Mouse (Mus musculus) forebrain, embryonic 12.5 days (tissue): ENCODE measurements around the gene Hps5. TPM values are rescaled to one million over a fixed set of nuclear protein-coding genes. Genes with fewer than 3 reads are reported as not detected.

Source experiments
- ATAC-seq: fragments of 200-750 bp; cut with Nextera tagmentation; 2 replicates; pipeline ENCODE4 v1.8.0; 2017; ENCODE audit warnings: moderate TSS enrichment; ENCODE audit not compliant: low FRiP score
- H3K27ac ChIP-seq: fragments of 300-500 bp; sonication (generic); 2 replicates; pipeline ENCODE4 v1.5.1; 2016; ENCODE audit warnings: mild to moderate bottlenecking
- H3K27me3 ChIP-seq: fragments of 300-500 bp; sonication (generic); 2 replicates; pipeline ENCODE4 v1.6.1; 2016; ENCODE audit warnings: mild to moderate bottlenecking
- H3K36me3 ChIP-seq: fragments of 300-500 bp; sonication (generic); replicated peaks from 2 replicates; pipeline ENCODE4 v1.6.1; 2016; ENCODE audit warnings: mild to moderate bottlenecking
- H3K4me1 ChIP-seq: fragments of 300-500 bp; sonication (generic); 2 replicates; pipeline ENCODE4 v1.6.1; 2016
- H3K4me2 ChIP-seq: fragments of 300-500 bp; sonication (generic); 2 replicates; pipeline ENCODE4 v1.6.1; 2016; ENCODE audit warnings: mild to moderate bottlenecking, moderate library complexity
- H3K4me3 ChIP-seq: fragments of 300-500 bp; sonication (generic); replicated peaks from 2 replicates; pipeline ENCODE4 v1.5.1; 2016; ENCODE audit warnings: mild to moderate bottlenecking
- H3K9ac ChIP-seq: fragments of 300-500 bp; sonication (generic); 2 replicates; pipeline ENCODE4 v1.6.1; 2016; ENCODE audit warnings: mild to moderate bottlenecking
- H3K9me3 ChIP-seq: fragments of 300-500 bp; sonication (generic); 2 replicates; pipeline ENCODE4 v1.6.1; 2016
- WGBS: fragments of 180-500 bp; shearing (Covaris S2); methylation state at CpG from one replicate; pipeline ENCODE4 v1.1.7; 2016; 5-methylcytosine and 5-hydroxymethylcytosine counted together
- polyA plus RNA-seq: library from polyadenylated mRNA; unstranded; fragments of >200 nt; fragmentation: Nextera tagmentation; extraction: Ambion mirVana; gene quantifications from 2 replicates; pipeline ENCODE4 v1.2.1, GENCODE M21; 2016

Hps5 gene
- 23.9 and 25.3 TPM in 2 replicates for polyA plus RNA-seq

DNA sequence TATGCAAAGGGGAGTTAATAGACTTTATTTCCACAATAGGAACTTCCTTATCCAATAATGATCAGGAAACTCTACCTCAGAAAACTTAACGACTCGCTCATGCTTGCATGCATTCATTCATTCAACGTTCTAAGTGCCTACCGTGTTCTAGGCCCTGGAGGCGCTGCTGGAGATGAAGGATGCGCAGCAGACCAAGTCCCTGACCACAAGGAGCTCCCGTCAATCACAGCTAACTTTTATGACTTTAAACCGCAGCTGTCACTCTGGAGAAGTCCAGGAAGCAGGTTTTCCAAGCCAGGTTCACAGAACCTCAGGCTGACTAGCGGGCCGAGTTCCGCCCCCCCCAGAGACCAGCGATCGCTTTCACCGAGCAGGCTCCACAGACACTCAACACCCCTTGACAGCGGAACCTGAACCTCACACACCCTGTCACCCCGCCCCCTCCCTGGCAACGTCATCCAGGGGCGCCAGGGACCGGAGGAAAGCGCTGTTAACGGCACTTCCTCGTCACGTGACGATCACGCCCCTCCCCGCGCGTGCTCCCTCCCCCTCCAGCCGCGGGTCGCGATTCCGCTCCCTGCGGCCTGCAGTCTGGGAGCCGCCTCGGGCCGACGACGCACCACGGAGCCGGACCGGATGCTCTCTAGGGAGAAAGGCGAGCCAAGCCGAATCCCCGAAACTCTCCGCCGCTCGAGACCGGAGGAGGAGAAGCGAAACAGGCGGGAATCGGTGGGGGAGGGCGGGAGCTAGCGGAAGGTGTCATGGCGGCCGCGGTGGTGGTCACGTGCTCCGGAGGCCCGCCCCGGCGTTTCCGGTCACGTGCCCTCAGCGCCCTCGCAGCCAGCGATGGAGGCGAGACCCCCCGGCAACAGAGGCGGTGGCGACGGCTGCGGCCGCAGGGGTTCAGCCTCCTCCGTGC, at the start of gene Hps5, which contains the start of gene Gtf2h1:
Hps5 (minus strand) TSS at position 778 of the 919 bp plus-strand sequence.
Gtf2h1 (plus strand) TSS at position 817 of the 919 bp plus-strand sequence.
- peak within 1 kb of the TSS; percentile 95 for H3K9ac ChIP-seq
- H3K36me3 ChIP-seq, result peaks cover 10% of the 10 kb centered on the region; the same call in 1 of the 2 replicates
- no peaks in the 10 kb centered on the region for H3K27me3 ChIP-seq
- H3K27ac ChIP-seq, result peak within 1 kb of the TSS; percentile 79
- ATAC-seq, result peak; percentile 98
- peak within 1 kb of the TSS; percentile 97 for H3K4me3 ChIP-seq
- H3K4me1 ChIP-seq, result peaks cover 28% of the 10 kb centered on the region
- H3K9me3 ChIP-seq, result no peaks in the 10 kb centered on the region
- peak within 1 kb of the TSS; percentile 92 for H3K4me2 ChIP-seq
- WGBS, result 1% methylated on average over 75 of the region's 75 CpGs

DNA sequence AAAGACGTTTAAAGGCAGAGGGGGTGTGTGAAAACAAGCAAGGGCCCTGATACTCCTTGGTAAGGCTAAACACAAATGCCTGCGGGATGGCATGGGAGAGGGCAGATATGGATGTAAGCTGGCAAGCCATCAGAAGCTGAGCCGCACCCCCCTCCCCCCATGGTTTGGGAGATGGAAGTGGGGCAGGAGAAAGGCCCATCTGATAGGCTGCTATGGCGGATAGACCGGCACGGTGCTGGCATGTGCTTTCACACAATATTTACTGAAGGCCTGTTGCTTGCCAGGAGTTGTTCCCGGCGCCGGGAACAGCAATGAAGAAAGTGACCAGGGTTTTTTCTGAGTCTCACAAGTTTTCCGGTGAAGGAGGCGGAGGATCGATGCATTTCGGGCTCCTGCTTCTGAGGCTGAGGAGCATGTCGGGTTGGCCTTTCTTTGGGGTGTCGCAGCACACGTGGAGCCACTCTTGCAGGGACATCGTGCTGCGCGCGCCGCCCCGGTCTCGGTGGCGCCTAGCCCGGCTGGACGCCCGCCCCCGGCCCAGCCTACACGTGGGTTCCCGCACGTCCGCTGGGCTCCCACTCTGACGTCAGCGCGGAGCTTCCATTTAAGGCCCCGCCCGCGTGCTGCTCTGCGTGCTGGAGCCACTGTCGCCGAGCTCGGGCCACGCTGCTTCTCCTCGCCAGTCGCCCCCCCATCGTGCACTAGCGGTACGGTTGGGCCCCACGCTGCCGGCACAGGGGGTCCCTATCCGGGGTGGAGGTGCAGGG, 49.5 kb upstream of the Hps5 start:
- Histone ChIP-seq H3K27me3 (peaks cover 13% of the 10 kb centered on the region), H3K4me2 (peak overlapping the region; percentile 90), H3K27ac (peak overlapping the region; percentile 89), H3K4me3 (peak overlapping the region; percentile 79), H3K36me3 (peaks cover 20% of the 10 kb centered on the region), H3K9me3 (no peaks in the 10 kb centered on the region), H3K9ac (peak overlapping the region; percentile 92), H3K4me1 (peaks cover 18% of the 10 kb centered on the region)
- ATAC-seq, result peak; percentile 93
- under 1% methylated on average over 51 of the region's 51 CpGs for WGBS

DNA sequence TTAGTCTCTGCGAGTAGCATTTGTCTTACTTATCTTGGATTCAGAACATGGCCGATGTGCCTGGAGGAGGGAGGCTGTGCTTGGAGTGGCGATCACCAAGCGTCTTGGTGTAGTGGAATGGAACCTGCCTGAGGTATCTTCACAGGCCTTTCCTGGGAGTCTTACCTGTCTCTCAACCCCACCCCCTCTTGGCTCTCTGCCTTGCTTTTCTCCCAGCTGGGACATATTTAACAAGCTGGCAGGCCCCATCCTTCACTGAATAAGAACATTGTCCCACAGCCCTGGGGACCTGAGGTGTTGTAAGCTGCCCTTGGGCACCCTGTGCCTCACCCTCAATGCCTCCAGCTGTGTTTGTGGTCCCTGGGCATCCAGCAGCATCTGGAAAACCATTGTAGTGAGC, 47.7 kb upstream of the Hps5 start:
- H3K4me1 ChIP-seq, result peaks cover 27% of the 10 kb centered on the region

DNA sequence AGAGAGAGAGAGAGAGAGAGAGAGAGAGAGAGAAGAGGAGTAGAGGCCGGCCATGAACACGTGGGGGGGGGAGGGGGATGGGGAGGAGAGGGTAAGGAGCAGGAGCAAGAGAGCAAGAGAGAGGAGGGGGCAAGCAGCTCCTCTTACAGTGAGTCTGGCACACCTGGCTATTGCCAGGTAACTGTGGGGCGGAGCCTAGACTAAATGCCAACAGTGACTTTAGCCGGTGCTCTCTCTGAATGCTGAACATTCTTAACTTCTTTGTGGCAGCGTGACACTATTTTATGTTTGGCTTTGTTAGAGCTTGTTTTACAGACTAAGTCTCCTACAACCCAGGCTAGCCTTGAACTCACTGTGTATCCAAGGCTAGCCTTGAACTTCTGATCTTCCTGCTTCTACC, 46.4 kb upstream of the Hps5 start:
- 33% methylated on average over 5 of the region's 5 CpGs for WGBS
- ATAC-seq, result no peak
- H3K4me1 ChIP-seq, result peaks cover 32% of the 10 kb centered on the region
- no peak overlapping the region for H3K4me2 ChIP-seq
- H3K27me3 ChIP-seq, result peaks cover 16% of the 10 kb centered on the region
- no peak overlapping the region for H3K4me3 ChIP-seq
- H3K27ac ChIP-seq, result no peak overlapping the region
- no peaks in the 10 kb centered on the region for H3K9me3 ChIP-seq
- H3K36me3 ChIP-seq, result no peaks in the 10 kb centered on the region
- H3K9ac ChIP-seq, result no peak overlapping the region

More for the DNA sequence above, 47.7 kb upstream of the Hps5 start:
- peaks cover 3% of the 10 kb centered on the region for H3K36me3 ChIP-seq
- H3K9ac ChIP-seq, result no peak overlapping the region
- ATAC-seq, result no peak
- no peaks in the 10 kb centered on the region for H3K9me3 ChIP-seq
- no peak overlapping the region for H3K4me2 ChIP-seq
- H3K27ac ChIP-seq, result no peak overlapping the region
- H3K4me3 ChIP-seq, result no peak overlapping the region
- peaks cover 16% of the 10 kb centered on the region for H3K27me3 ChIP-seq
- WGBS, result 84% methylated on average over 4 of the region's 4 CpGs

DNA sequence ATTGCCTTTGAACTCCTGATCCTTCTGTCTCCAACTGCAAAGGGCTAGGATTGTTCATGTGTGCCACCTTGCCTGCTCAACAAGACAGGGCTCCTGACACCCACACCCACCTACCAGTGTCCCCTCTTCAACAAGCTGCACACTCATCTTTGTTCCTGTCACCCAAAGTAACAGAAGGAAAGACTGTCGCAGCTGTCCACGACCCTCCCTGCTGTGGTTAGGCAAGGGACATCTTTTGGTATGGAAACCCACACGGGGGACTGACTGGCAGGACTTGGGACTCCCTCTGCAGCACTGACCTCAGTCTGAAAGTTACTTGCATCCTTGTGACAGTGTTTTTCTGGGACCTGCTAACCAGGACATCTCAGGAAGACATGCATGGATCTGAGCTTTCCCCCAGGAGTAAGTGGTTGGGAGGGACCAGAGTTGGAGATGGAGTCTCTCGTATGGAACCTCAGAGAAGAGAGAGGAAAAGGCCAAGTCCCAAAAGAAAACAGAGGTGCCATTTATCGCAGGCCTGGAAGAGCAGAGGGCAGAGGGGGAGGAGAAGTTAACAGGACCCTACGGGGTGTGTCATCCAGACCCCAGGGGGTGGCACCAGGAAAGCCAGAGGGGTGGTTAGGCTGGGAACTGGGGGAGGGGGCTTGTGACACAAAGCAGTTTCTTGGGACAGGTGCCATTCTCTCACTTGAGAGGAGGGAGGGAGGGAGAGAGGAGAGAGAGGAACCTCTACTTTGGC, 45.1 kb upstream of the Hps5 start, which contains the start of gene Ldha:
Ldha (plus strand) TSS at position 689 of the 739 bp plus-strand sequence.
- 31% methylated on average over 6 of the region's 6 CpGs for WGBS
- no peak within 1 kb of the TSS for H3K27ac ChIP-seq
- H3K4me1 ChIP-seq, result peaks cover 25% of the 10 kb centered on the region

DNA sequence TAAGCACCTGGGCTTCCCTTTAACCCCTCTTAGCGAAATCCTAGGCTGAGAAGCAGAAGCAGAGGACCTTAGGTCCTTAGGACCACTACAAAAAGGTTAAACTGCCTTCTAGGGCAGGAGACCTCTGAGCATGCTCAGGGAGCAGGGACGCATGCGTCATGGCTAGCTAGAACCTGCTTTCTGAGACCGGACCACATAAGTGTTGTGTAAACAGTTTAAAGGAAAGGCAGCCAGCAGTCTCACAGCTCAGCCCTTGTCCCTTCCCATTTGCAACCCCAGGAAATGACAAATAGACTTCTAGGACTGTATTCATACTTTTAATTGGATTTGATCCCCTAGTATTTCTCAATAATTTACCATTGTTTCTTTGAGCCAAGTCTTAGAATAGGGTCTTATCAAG, 44.5 kb upstream of the Hps5 start:
- no peak for ATAC-seq
- H3K27me3 ChIP-seq, result peaks cover 16% of the 10 kb centered on the region

More for the DNA sequence above, 45.1 kb upstream of the Hps5 start, which contains the start of gene Ldha:
- Histone ChIP-seq H3K4me2 (no peak within 1 kb of the TSS), H3K27me3 (peaks cover 16% of the 10 kb centered on the region), H3K4me3 (no peak within 1 kb of the TSS), H3K9ac (no peak within 1 kb of the TSS), H3K36me3 (no peaks in the 10 kb centered on the region), H3K9me3 (no peaks in the 10 kb centered on the region)
- no peak for ATAC-seq

DNA sequence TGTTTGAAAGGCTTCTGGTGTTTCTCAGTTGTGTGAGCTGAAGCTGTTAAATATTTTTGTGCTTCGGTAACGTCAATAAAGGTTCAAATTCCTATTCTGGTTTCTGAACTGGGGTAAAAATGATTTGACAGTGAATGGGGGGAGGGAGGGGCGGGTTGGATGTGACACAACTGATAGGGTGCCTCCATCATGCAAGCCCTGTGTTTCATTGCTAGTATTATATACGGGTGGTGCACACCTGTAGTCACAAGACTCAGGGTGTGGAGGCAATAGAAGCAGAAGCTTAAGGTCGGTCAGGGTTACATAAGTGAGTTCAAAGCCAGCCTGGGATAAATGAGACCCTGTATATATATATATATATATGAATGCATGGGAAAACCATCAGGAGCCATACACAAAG, 44.0 kb upstream of the Hps5 start:
- ATAC-seq, result no peak
- no peak overlapping the region for H3K9ac ChIP-seq
- no peak overlapping the region for H3K27ac ChIP-seq
- peaks cover 26% of the 10 kb centered on the region for H3K4me1 ChIP-seq
- no peak overlapping the region for H3K4me3 ChIP-seq
- H3K36me3 ChIP-seq, result no peaks in the 10 kb centered on the region
- H3K4me2 ChIP-seq, result no peak overlapping the region
- no peaks in the 10 kb centered on the region for H3K9me3 ChIP-seq
- H3K27me3 ChIP-seq, result peaks cover 16% of the 10 kb centered on the region
- WGBS, result 72% methylated on average over 5 of the region's 5 CpGs

More for the DNA sequence above, 44.5 kb upstream of the Hps5 start:
- WGBS, result 55% methylated on average over 4 of the region's 4 CpGs
- no peak overlapping the region for H3K9ac ChIP-seq
- no peaks in the 10 kb centered on the region for H3K36me3 ChIP-seq
- no peak overlapping the region for H3K4me3 ChIP-seq
- peaks cover 26% of the 10 kb centered on the region for H3K4me1 ChIP-seq
- H3K27ac ChIP-seq, result no peak overlapping the region
- H3K9me3 ChIP-seq, result no peaks in the 10 kb centered on the region
- no peak overlapping the region for H3K4me2 ChIP-seq

DNA sequence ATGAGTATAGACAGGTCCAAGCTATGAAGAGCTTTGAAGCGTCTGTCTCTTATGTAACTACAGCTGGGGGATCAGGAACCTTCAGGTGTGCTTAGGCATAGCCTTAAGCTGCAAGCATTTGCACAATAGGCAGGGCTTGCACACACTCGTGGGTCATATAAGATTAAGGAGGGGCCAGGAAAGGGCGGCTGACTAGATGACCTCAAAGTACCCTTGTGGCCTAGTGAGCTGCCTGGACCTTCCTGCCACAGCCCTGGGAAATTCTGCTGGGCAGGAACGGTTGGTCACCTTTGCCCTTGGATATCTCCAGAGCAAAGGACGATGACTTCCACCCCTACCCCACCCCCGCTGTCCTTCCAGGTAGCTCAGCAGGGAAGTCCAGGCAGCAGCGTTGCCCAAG, 43.6 kb upstream of the Hps5 start:
- no peak for ATAC-seq
- H3K27ac ChIP-seq, result no peak overlapping the region
- H3K4me1 ChIP-seq, result peaks cover 25% of the 10 kb centered on the region

DNA sequence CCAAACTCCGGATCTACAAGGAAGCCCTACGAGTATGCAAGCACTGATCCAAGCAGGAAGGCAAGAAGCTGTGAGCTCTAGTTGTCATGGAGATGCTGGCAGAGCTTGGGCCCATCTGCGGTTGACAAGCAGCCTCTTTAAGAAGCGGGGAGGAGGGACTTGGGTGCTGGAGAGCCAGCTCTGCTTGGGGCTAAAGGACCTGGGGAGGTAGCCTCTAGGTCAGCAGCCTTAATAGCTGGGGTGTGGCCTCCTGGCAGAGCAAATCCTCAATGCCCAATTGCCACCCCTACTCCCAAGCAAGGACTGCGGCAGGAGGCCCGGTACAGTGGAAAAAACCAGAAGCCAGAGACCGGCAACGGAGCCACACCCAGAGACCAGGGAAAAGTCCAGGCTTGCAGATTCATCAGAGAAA, 43.0 kb upstream of the Hps5 start:
- H3K27ac ChIP-seq, result no peak overlapping the region
- 11% methylated on average over 8 of the region's 8 CpGs for WGBS
- ATAC-seq, result peak; percentile 50; the same call in 1 of the 2 replicates
- no peaks in the 10 kb centered on the region for H3K9me3 ChIP-seq
- no peaks in the 10 kb centered on the region for H3K36me3 ChIP-seq
- H3K27me3 ChIP-seq, result peaks cover 16% of the 10 kb centered on the region
- peaks cover 25% of the 10 kb centered on the region for H3K4me1 ChIP-seq
- no peak overlapping the region for H3K9ac ChIP-seq
- no peak overlapping the region for H3K4me3 ChIP-seq
- peak overlapping the region; percentile 21; the same call in 1 of the 2 replicates for H3K4me2 ChIP-seq

More for the DNA sequence above, 43.6 kb upstream of the Hps5 start:
- Histone ChIP-seq H3K4me3 (no peak overlapping the region), H3K27me3 (peaks cover 16% of the 10 kb centered on the region), H3K4me2 (no peak overlapping the region), H3K36me3 (no peaks in the 10 kb centered on the region), H3K9me3 (no peaks in the 10 kb centered on the region), H3K9ac (no peak overlapping the region)
- WGBS, result 35% methylated on average over 7 of the region's 7 CpGs

DNA sequence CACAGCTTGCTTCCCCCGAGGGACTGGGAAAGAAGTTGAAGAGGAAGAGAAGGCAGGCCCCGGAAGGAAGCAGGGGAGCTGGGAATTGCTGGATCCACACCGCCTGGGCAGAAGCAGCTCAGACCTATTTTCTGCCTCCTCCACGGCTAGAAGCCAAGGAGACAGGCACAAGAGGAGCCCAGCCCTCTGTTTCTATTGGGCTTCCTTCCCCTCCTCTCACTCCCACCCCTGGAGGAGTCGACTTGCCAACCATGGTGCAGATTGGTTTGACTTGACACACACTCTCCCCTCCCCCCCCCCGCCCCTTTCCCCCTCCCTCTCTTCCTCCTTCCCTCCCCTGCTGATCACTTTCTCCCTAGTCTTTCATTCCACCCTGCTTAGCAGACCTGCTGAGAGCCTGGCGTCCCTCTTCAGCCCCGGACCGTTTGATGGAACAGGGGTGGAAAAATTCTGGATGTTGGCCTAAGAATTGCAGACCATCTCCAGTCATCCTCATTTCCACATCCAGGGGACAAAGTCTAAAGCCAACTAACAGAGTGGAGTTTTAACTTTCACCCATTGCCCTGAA, 42.3 kb upstream of the Hps5 start:
- Histone ChIP-seq H3K27ac (no peak overlapping the region), H3K9ac (no peak overlapping the region), H3K9me3 (no peaks in the 10 kb centered on the region), H3K4me1 (peaks cover 25% of the 10 kb centered on the region), H3K27me3 (peaks cover 16% of the 10 kb centered on the region), H3K4me3 (no peak overlapping the region), H3K36me3 (no peaks in the 10 kb centered on the region), H3K4me2 (no peak overlapping the region)
- no peak for ATAC-seq
- WGBS, result 5% methylated on average over 8 of the region's 9 CpGs

DNA sequence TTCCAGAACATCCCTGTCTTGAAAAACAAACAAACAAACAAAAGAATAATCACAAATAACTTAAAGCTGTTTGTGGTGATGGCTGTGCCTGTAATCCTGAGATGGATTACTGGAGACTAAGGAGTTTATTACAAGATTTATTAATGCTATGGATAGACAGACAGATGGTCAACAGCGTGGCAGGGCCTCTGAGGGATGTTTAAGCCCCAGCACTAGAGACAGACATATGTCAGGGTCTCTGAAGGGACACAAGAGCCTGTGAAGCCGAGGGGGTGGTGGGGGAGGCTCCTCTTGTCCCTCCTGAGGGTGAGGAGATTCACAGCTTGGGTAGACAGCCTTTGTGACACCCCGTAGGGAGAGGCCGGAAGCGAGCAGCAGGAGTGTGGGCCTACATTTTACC, 41.2 kb upstream of the Hps5 start:
- H3K9ac ChIP-seq, result no peak overlapping the region
- H3K36me3 ChIP-seq, result no peaks in the 10 kb centered on the region
- H3K9me3 ChIP-seq, result no peaks in the 10 kb centered on the region
- no peak overlapping the region for H3K4me2 ChIP-seq
- peaks cover 16% of the 10 kb centered on the region for H3K27me3 ChIP-seq
- no peak for ATAC-seq
- 44% methylated on average over 5 of the region's 5 CpGs for WGBS
- peaks cover 25% of the 10 kb centered on the region for H3K4me1 ChIP-seq
- no peak overlapping the region for H3K27ac ChIP-seq
- no peak overlapping the region for H3K4me3 ChIP-seq
